Mouse (Mus musculus) heart, adult 18-20 months (tissue): ENCODE measurements around the gene Clic1. TPM values are rescaled to one million over a fixed set of nuclear protein-coding genes. Genes with fewer than 3 reads are reported as not detected.
A peak's percentile ranks its signal among the peaks of the same experiment; 100 is the strongest.

Experiments used
- DNase-seq, 2 experiments: peaks; one replicate each; pipeline ENCODE4 v3.0.0; 2021 to 2022; ENCODE audit warnings: mixed read lengths in 1 of 2
- total RNA-seq, 2 experiments: library from RNA; stranded (reverse); gene quantifications; 2 replicates each; pipeline ENCODE4 v1.2.3; 2021

The Clic1 gene
- total RNA-seq, 2 experiments from 2014 or later, result 30.4 to 32.4 TPM

DNA sequence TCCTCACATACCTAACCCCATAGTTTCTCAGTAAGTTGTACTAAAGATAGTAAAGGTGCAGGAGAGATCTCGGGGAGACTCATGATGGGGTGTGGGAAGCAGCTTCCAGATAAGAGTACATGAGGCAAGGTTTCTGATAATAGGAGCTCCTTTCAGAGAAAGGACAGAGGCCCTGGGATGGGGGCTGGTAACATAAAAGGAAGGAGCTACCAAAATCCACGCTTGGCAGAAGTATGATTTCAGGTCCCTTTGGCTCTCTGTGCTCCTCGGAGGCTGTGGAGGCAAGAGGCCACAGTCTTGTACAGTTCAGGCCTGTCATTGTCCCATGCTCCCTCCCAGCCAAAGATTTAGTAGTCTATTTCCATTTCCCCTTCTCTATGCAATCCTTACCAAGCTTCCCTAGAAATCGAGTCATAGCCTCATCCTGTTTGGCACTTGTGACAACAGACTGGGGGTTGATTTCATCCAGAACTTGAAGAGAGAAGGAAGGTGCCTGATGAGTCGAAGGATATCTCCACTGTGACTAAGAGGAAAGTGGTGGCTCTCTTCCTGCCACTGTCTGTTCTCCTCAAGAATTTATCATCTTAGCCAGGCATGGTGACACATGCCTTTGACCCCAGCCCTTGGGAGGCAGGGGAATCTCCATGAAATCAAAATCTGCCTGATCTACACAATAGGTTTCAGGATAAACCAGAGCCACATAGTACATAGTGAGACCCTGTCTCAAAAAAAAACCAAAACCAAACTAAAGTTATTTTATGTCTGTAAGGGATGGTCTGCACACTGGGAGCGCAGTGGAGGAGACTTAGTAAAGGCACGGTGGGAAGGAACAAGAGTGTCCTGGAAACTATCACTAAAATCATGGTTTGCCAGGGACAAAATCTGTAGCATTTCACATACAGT lies 4.6 kb upstream of the Clic1 start:
- DNase-seq, result no peak

DNA sequence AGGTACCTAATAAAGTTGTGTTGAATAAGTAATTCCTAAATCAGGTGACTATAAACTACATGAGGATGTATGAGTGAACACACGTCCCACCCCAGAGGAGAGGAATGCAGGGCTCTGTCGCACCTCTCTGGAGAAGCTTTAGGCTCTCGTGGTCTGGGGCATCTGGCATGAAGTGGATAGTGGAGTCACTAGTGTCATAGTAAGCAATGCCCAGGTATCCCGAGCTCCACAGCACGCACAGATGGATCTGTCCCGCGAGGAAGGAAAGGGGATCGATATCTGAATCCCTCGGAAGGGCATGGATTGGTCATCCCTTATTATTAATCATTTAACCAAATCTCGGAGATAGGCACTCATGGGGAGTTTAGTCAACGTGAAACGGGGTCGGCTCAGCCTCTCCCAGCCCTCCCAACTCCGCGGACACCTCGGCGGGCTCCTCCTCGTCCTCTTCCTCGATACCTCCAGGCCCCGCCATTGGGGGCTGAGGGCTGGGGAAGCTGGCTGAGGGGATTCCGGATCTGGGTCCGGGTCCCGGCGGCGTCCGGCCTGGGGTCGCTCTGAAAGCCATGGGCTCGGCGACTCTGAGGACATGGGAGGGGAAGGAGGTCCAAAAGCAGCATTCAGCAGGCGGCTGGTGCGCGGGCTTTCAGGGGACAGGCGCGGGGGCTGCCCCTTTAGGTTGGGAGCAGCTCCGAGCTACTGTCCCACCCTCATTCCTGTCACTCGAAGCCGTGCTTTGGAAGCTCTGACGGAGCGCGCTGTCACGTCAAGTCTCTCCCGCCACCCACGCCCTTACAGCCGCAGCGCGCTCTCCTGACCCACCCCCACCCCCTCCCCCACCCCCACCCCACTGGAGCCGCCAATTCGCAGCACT lies 3.7 kb upstream of the Clic1 start:
- DNase-seq, result no peak

DNA sequence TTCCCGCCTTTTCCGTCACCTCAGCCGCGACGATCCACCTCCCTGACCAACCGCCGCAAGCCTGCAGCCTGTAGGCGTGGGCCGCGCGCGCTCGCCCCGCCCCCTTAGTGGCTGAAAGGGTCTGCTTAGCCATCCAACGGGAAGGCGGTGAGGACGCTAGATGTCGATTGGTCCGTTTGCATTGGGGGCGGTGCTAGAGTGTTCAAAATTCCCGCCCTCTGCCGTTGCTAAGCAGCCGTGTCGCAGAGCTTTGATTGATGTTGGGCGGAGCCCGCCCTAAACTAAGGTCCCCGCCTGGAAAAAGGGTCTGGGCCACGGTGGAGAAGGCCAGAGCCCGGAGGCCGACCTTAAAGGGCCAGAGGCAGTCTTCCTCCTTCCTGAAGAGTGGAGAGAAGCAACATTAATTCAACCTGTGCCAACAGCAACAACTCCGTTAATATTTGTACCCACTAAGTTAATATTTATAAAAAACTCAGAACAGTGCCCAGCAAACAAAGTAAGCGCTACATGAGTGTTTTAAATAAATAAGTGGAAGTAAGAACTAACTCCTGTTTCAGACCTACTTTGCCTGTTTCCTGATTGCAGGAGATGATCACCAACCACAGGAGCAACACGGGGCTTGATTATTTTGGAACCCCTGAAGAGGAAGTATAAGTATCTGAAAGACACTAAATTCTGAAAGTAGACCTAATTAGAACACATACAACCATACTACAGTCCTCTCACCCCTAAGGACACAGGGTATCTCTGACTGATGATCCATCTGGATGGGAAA lies 2.9 kb upstream of the Clic1 start, which contains the start of gene Msh5:
Gene Msh5 (minus strand): TSS at position 65 of the 775 bp plus-strand sequence.
- peak; percentile 97 to 98 for DNase-seq

DNA sequence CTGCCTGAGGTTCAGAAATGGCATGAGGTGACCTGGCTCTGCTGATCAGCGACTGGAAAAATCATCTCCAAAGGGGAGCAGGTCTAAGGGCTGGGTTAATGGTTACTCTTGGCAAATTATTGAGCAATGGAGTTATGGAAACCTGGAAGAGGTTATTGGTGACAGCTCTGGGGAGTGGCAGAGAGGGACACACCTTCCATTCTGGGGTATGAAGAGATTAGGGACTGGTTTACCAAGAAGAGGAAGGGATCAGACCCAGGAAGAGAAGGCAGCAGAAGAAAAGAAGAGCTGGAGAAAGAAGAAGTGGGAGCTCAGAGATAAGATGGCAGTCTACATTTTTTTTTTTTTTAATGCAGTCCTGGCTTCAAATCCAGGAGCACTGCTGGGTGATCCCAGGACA lies 2.1 kb upstream of the Clic1 start:
- DNase-seq, result peak in 1 of 2 experiments; percentile 34

DNA sequence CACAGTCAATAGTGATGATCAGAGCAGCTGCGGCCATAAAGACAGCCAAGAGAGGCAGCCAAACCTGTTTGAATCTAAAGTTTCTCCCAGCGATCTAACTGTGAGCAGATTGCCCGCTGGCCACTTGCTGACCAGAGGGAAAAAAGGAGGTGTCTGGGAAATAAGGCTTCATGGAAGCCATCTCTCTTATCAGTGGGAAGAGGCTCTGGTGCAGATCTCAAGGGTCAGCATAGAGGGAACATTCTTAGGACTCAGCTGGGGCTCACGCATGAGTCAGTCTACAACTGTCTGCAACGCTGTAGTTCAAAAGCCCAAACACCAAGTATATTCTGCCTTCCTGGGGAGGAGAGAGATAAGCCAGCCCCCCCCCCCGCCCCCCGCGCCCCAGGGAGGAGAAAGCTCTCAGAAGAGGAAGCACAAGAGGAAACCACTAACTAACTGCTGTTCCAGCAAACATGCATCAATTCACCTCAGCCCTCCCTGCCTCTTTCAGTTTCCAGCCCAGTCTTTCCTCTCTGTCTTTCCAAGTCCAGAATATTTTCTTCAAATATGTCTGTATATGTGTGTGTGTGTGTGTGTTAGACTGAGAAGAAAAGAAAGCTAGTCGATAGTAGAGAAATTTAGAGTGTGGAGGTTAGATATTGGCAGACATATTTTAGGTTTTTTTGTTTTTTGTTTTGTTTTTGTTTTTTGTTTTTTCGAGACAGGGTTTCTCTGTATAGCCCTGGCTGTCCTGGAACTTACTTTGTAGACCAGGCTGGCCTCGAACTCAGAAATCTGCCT lies 1.4 kb upstream of the Clic1 start:
- DNase-seq, result peak; percentile 61 to 63

DNA sequence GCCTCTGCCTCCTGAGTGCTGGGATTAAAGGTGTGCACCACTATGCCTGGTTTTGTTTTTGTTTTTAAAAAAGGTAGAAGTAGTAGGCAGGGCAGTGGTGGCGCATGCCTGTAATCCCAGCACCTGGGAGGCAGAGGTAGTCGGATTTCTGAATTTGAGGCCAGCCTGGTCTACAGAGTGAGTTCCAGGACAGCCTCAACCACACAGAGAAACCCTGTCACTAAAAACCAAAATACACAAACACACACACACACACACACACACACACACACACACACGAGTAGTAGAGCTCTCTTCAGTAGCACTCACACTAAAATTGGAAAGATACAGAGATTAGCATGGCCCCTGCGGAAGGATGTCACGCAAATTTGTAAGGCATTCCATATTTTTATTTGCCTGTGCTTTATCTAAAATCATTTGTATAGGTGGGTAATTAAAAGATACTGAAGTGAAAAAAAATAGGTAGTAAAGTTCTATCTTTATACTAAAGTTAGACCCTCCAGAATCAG lies 780 bp upstream of the Clic1 start:
- DNase-seq, result no peak

DNA sequence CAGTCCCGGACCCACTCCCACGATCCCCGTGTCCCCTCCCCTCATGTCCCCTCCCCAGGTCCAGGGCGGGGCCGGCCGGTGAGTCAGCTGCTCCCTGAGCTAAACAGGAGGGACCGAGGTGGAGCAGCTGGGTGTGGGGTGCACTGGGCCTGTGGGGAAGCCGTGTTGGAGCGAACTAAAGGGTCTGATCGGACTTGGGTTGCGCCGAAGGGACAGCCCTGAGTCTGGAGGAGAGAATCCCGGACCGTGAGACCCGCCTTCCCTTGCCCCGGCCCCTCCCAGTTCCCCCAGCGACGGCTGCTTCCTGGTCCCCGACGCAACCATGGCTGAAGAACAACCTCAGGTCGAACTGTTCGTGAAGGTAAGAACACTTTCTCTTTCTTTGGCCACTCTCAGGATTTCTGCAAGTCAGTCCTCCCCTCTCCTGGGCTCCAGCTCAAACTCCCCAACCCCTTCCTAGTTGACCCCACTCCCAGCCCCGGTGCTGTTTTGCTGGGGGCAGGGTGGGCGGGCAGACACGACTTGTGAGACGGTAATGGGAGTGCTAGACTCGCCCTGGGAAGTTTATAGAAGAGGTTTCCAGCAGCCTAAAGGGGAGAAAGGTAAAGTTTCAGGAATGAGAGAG lies 472 bp downstream of the Clic1 start:
- peak; percentile 86 to 90 for DNase-seq

DNA sequence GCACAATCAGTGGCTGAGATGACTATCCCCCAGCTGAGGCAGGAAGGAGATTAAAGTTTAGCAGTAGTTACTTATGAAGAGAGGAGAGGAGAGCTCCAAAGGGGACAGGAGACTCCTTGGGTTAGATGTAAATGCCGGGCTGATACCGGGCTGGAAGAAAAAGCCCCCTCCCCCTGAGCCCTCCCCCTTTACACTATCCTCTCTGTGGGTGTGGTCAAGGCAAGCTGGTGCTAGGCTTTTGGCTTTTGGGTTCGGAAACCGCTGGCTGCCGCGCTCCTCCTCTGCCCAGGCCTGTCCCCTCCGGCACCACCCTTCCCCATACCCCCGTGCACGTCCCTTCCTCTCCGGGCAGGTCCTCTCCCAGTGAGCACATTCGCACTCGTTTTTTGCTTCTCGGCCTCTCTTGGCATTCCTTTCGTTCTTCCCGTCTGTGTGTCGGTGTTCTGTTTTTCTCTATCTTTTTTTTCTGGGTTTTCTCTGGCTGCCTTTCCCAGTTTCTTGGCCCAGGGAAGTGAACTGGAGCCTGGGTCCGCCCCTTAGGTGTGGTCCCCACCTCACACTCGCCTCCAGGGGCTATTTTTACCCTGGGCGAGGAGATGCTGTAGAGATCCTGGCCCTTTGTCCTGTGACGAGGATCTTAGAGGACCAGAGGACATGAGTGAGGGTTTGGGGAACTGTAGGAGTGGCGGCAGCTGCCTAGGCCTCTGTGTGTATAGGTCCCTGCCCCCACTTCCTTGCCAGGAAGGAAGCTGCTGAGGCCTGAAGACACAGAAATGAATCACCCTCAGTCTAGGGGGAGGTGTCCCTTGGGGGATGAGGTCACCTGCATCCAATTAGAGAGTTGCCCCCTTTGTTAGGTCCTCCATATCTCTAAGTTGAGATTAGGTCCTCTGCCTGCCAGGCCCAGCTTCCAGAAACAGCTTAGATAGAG lies 1.7 kb downstream of the Clic1 start:
- peak; percentile 85 to 94 for DNase-seq

DNA sequence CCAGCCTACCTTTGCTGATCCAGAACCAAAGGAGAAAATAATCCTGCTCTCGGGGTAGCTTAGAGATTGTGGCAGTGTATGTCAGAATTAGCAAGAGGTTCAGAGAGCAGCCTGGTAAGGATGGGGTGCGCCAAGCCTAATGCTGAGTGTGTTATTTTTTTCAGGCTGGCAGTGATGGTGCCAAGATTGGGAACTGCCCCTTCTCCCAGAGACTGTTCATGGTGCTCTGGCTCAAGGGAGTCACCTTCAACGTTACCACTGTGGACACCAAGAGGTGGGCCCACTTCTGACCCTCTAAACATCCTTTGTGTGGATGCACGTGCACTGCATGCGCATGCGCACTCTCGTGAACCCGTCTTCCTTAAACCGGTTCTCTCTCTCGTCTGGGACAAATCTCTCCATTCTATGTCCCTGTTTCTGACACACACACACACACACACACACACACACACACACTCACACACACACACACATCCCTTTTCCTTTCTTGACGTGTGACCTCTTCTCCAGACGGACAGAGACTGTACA lies 2.6 kb downstream of the Clic1 start:
- DNase-seq, result no peak

DNA sequence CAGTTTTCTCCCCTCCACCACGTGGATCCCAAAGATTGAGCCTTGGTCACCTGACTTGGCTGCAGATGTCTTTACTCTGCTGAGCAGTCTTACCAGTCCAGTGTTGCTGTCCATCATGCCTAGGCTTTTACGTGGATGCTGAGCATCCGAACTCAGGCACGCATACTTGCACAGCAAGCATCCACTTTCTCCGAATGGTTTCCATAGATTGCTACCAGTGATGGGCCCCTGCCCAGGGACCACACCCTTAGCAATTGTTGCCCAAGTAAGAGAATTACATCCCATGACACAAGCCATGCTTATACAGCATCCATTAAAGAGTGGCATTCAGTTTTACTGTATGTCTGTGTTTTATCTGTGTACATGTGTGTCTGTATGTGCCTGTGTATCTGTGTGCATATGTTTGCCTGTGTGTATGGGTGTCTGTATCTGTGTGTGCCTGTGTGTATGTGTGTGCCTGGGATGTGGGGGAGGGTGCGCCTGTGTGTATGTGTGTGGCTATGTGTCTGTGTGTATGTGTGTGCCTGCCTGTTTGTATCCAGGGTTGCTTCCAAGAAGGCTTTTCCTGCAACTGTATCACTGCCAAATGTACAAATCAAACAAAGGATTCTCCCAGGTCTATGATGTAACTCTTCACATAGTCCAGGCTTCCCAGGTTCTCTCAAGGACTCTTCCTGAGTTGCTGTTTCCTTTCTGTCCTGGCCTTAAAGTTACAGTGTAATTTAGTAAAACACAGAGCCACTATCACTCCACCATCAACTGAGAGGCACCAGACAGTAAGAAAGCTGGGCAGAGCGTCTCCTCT lies 6.1 kb downstream of the Clic1 start:
- DNase-seq, result no peak

DNA sequence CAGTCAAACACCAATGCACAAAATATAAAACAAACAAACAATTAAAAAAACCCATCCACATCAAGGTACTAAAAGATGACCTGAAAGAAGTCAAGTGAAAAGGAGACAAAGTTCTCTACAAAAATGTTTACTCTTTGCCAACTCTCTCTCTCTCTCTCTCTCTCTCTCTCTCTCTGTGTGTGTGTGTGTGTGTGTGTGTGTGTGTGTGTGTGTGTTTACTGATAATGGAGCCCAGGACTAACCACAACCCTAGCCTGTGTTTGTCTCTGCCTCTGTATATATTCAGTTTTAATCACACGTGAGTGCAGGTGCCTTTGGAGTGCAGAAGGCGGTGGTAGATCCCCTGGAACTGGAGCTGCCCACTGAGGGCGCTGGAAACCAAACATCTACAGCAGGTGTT lies 7.3 kb downstream of the Clic1 start:
- no peak for DNase-seq

DNA sequence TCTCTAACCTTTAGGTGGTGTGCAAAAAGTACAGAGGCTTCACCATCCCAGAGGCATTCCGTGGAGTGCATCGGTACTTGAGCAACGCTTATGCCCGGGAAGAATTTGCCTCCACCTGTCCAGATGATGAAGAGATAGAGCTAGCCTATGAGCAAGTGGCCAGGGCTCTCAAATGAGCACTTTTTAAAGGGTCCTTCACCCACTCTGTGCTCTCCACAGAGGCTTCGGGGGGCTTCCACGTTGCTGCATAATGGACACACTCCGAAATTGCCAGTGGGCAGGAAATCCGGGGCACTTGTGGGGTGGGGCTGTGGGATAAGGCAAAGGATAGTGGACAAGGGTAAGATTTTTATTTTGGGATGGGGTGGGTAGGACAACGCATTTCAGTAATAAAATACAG lies 8.6 kb downstream of the Clic1 start:
- DNase-seq, result no peak

DNA sequence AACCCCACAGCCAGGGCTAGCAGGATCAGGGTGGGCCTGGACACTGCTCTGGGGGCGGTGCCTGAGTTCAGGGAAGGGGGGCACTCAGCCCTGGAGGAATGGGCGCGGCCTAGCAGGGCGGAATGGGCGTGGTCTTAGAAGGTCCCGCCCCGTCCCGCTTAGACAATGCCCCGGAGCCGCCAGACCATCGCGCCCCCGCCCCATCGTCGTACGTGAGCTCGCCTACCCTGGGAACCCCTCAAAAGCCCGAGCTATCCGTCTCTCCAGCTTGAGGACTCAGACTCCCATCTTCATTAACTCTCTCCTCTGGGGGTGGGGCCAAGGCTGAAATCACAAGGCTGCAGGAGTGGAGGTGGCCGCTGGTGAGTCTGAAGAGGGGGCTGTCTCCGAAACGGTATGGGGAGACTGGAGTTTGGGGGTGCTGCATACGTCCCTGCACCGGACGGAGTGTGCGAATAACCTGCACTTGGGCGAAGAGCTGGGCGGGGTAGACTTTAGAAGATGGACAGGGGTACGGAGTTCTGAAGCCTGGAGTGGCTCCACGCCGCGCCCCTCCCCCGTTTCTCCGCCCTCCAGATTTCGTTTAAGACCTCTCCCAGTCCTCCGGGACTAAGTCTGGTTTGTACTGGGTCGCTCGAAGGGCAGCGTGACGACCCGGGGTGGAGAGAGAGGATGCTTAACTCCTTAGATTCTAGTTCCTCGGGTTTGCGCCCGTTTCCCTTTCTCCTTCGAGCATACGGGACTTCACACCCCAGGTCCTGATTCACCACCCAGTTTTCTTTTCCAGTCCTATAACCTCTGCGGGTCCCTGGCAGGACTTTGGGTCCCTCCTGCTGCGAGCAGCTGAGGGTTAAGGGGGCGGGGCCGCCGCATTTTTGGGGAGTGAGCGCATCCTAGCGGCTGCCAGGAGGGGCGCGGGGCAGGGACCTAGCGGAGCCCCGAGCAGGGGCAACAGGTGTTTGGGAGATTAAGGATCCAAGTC lies 9.4 kb downstream of the Clic1 start, which contains the start of gene Ddah2:
Gene Ddah2 (plus strand): TSS at position 125 of the 982 bp plus-strand sequence.
- DNase-seq, result peak; percentile 93 to 94

DNA sequence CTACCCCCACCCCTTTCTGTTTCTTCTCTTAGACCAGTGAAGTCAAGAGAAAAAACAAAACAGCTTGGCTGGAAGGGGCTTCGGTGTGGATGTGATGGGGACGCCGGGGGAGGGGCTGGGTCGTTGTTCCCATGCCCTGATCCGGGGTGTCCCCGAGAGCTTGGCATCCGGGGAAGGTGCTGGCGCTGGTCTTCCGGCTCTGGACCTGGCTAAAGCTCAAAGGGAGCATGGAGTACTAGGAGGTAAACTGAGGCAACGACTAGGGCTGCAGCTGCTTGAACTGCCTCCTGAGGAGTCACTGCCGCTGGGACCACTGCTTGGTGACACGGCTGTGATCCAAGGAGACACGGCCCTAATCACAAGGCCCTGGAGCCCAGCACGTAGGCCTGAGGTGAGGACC lies 10.3 kb downstream of the Clic1 start:
- no peak for DNase-seq

DNA sequence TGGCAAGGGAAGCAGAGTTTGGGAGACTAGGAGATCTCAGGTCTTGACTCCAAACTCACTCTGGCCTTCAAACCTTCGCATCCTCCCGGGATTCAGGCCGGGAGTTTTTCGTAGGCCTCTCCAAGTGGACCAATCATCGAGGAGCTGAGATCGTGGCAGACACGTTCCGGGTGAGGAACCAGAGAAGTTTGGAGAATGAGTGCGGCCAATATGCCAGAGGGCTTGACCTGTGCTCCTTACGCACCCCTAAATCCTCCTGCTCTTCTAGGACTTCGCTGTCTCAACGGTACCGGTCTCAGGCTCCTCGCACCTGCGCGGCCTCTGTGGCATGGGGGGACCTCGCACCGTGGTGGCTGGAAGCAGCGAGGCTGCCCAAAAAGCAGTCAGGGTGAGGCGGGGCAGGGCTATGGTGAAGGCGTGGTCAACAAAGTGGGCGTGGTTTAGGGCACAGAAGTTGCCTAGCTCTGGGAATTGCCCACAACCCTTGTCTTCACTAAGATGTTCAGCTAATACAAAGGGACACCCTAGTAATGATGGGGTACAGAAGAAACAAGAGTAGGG lies 11.1 kb downstream of the Clic1 start:
- DNase-seq, result peak; percentile 27 to 41

DNA sequence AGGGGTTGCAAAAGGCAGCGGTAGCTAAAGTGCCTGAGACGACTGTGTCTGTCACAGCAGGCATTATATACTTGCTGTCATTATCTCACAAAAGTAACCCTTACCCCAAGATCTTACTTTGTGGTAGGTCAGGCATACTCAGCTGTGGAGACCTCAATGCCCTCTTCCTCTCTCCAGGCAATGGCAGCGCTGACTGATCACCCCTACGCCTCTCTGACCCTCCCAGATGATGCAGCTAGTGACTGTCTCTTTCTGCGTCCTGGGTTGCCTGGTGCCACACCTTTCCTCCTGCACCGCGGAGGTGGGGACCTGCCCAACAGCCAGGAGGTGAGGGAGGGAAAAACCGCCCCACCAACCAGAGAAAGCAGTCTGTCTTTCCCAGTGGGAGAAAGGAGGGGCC lies 11.5 kb downstream of the Clic1 start:
- no peak for DNase-seq

DNA sequence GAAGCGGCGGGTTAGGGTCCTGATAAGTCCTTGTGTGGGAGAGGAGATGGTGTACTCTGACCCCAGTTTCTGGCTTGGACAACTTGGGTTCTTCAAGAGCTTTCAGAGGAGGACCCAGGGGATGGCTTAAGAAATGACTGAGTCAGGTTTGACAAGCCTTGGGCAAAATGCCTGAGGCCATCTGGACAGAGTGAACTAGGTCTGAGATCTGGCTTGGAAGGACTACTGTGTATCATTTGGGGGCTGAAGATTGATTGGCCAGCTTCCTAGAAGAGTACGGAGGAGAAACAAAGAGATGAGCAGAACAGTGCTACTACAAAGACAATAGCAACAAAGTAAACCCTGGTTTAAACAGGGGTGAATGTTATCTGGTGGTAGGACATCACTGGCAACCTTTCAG lies 13.7 kb downstream of the Clic1 start:
- peak; percentile 38 to 40 for DNase-seq
